Comparison of ENCODE assay signal across 11 mouse cellular contexts in the genomic region with DNA sequence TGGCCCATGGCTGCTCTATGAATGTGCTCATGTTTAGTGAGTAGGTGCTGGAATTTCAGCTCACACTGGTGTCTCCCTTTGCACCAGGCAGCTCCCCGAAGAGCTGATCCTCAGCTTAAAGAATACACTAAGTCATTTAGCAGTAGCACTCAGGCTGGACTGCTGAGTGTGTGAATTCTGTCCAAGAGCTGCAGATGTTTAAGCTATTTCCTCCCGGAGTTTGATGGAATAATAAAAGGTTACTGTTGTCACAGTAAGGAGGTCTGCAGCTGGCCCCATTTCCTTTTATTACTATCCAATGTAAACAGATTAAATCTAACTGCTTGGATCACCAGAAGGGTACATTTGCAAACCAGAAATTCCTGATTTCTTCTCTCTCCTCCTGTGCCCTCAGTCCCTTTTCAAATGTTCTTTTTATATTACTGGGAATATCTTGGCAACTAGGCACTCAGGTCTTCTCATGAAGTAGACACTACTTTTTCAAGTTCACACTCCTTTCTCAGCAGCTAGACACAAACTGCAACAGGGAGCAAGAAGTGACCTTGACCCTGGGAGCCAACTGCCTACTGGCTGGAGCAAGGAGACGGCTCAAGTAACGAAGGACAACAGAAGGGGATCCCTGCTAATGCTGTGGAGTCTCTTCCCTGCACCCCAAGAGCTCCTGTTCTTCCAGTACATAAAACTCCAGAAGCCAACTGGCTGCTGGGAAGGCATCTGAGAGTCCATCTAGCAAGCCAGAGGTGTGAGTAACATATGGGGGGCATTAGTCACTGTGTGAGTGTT.
DNase-seq lines count a peak whose midpoint lies in the region; ATAC-seq and TF ChIP-seq lines count a peak whose summit lies in the region.
"Had no signal": no experiment of that assay in that cellular context is flagged by ENCODE, and none has a peak within 500 bp of the region (broad histone marks: within the 10 kb centered on the region; RNA-seq: fewer than 3 reads in every experiment).

No protein-coding gene starts in this region.

- no peak for TF ChIP-seq CTCF in kidney, postnatal 0 days (IDR thresholded peaks at IDR 0.05; ENCODE audit: low read depth)

- H3K27me3 ChIP-seq in forebrain, embryonic 15.5 days, result no peaks in the 10 kb centered on the region
- H3K27me3 ChIP-seq in forebrain, embryonic 13.5 days, result no peaks in the 10 kb centered on the region
- no peaks in the 10 kb centered on the region for H3K27me3 ChIP-seq in kidney, postnatal 0 days (ENCODE audit: insufficient read depth, low read length)
- H3K27me3 ChIP-seq: hindbrain, embryonic 15.5 days had no signal

- peak; percentile 29 for DNase-seq in ovary, adult 18-20 months (ENCODE audit: low spot score)
- DNase-seq in ovary, postnatal 14 days (ENCODE audit: low spot score), result no peak
- DNase-seq in kidney, postnatal 0 days (ENCODE audit: low spot score), result peak; percentile 91
- DNase-seq in telencephalon, adult 2 months (ENCODE audit: low read depth, low spot score), result peak; percentile 10
- no peak for DNase-seq in embryo, embryonic 9.5 days (ENCODE audit: extremely low spot score)

- no peaks in the 10 kb centered on the region for H3K9me3 ChIP-seq in forebrain, embryonic 15.5 days
- no peaks in the 10 kb centered on the region for H3K9me3 ChIP-seq in forebrain, embryonic 13.5 days (replicated peaks)
- H3K9me3 ChIP-seq in kidney, postnatal 0 days (replicated peaks; ENCODE audit: low read length), result no peaks in the 10 kb centered on the region
- H3K9me3 ChIP-seq: hindbrain, embryonic 15.5 days had no signal

- peaks cover 24% of the 10 kb centered on the region for H3K36me3 ChIP-seq in forebrain, embryonic 15.5 days
- H3K36me3 ChIP-seq in forebrain, embryonic 13.5 days (ENCODE audit: poor library complexity, severe bottlenecking), result peaks cover 31% of the 10 kb centered on the region
- H3K36me3 ChIP-seq in kidney, postnatal 0 days (ENCODE audit: insufficient read depth, low read length), result no peaks in the 10 kb centered on the region

- no peaks in the 10 kb centered on the region for H3K4me1 ChIP-seq in forebrain, embryonic 15.5 days
- H3K4me1 ChIP-seq in forebrain, embryonic 13.5 days, result no peaks in the 10 kb centered on the region
- peaks cover 8% of the 10 kb centered on the region; the same call in 1 of the 2 replicates for H3K4me1 ChIP-seq in kidney, postnatal 0 days (replicated peaks; ENCODE audit: insufficient read depth, low read length)
- H3K4me1 ChIP-seq: hindbrain, embryonic 15.5 days had no signal

- peak overlapping the region; percentile 25; the same call in 1 of the 2 replicates for H3K27ac ChIP-seq in forebrain, embryonic 15.5 days (replicated peaks)
- no peak overlapping the region for H3K27ac ChIP-seq in forebrain, embryonic 13.5 days
- peak overlapping the region; percentile 38 for H3K27ac ChIP-seq in kidney, postnatal 0 days
- H3K27ac ChIP-seq: hindbrain, embryonic 15.5 days had no signal

- no peak overlapping the region for H3K4me3 ChIP-seq in forebrain, embryonic 15.5 days
- no peak overlapping the region for H3K4me3 ChIP-seq in forebrain, embryonic 13.5 days
- no peak overlapping the region for H3K4me3 ChIP-seq in kidney, postnatal 0 days (replicated peaks; ENCODE audit: low read depth, low read length)
- H3K4me3 ChIP-seq: hindbrain, embryonic 15.5 days had no signal

- ATAC-seq in forebrain, embryonic 15.5 days (replicated peaks), result no peak
- ATAC-seq in forebrain, embryonic 13.5 days, result no peak
- ATAC-seq in kidney, postnatal 0 days (replicated peaks; ENCODE audit: low FRiP score, low read depth), result no peak
- ATAC-seq in monocyte, adult 5-6 weeks (replicated peaks; ENCODE audit: insufficient number of reproducible peaks, low FRiP score, low TSS enrichment, poor library complexity, severe bottlenecking), result no peak
- ATAC-seq: CD4-positive, CD25-positive, alpha-beta regulatory T cell, adult 4 months; midbrain, embryonic 16.5 days had no signal

- 79% methylated on average over 4 of the region's 4 CpGs for WGBS in forebrain, embryonic 15.5 days
- WGBS in forebrain, embryonic 13.5 days, result 82% methylated on average over 4 of the region's 4 CpGs
- 11% methylated on average over 4 of the region's 4 CpGs for WGBS in kidney, postnatal 0 days

- no peak overlapping the region for H3K4me2 ChIP-seq in forebrain, embryonic 15.5 days (replicated peaks)
- H3K4me2 ChIP-seq in forebrain, embryonic 13.5 days, result no peak overlapping the region
- no peak overlapping the region for H3K4me2 ChIP-seq in kidney, postnatal 0 days (ENCODE audit: low read length)
- H3K4me2 ChIP-seq: hindbrain, embryonic 15.5 days had no signal

- no peak overlapping the region for H3K9ac ChIP-seq in forebrain, embryonic 15.5 days (replicated peaks)
- H3K9ac ChIP-seq in forebrain, embryonic 13.5 days, result no peak overlapping the region
- no peak overlapping the region for H3K9ac ChIP-seq in kidney, postnatal 0 days (ENCODE audit: low read depth, low read length)
- H3K9ac ChIP-seq: hindbrain, embryonic 15.5 days had no signal

Comparison
In these comparisons a context has a peak if more than half of its experiments do, and no peak if none do; other contexts are left out.
1. DNase-seq: peak in ovary, adult 18-20 months (single experiment), kidney, postnatal 0 days (single experiment) and telencephalon, adult 2 months (single experiment); none in ovary, postnatal 14 days (single experiment) and embryo, embryonic 9.5 days (single experiment).